Mouse (Mus musculus) hematopoietic stem cell, adult 5-6 weeks (primary cell): ENCODE data around the gene Papln. TPM values are rescaled to one million over a fixed set of nuclear protein-coding genes. Genes with fewer than 3 reads are reported as not detected.

ENCODE experiments used
- ATAC-seq, 2 experiments: fragments of 125-278 bp in 1 of 2; replicated peaks in 1 of 2; 2 replicates each; pipeline ENCODE4 v1.8.0; 2016 to 2017; ENCODE audit warnings: inconsistent platforms in 2 of 2, mild to moderate bottlenecking in 2 of 2, moderate number of reproducible peaks in 2 of 2, low read depth in 1 of 2, moderate TSS enrichment in 1 of 2; ENCODE audit not compliant: low FRiP score in 2 of 2, poor library complexity in 2 of 2, severe bottlenecking in 2 of 2, insufficient read depth in 1 of 2, low TSS enrichment in 1 of 2
- total RNA-seq: library from RNA; stranded (forward); fragments of 172-1452, 232-1000 nt; gene quantifications from 2 replicates; pipeline ENCODE4 v1.2.3, GENCODE M21; 2017

Gene Papln
- not detected in 2 replicates for total RNA-seq

- no peak; a peak in 1 of 4 replicates for ATAC-seq
Observed at GRCm38 (mm10) chr12:83763311-83764043, at the start of gene Papln. TSS of gene Papln (plus strand) at chr12:83763634.

DNA sequence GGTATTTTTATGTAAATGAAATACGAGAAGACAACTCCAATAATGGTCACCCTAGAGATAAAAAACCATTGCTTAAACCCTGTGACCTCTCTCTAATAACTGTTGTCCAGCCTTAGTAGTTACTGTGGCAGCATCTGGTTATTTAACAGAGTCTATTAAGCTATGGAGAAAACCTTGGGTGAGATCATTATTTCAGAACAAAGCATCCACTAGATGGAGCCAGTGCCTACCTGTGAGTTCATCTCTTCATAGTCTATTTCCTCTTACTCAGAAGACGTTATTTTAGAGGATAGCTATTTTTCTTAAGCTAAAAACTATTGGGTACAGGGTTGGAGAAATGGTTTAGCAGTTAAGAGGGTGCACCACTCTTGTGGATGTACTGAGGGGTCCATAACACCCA is 49.7 kb upstream of the Papln start:
- peak in 1 of 2 experiments; percentile 59; a peak in 1 of 4 replicates for ATAC-seq

GRCm38 (mm10) chr12:83716416-83717184 is 46.8 kb upstream of the Papln start:
- ATAC-seq = no peak

- no peak for ATAC-seq
Observed at GRCm38 (mm10) chr12:83719431-83719830, 44.0 kb upstream of the Papln start.

DNA sequence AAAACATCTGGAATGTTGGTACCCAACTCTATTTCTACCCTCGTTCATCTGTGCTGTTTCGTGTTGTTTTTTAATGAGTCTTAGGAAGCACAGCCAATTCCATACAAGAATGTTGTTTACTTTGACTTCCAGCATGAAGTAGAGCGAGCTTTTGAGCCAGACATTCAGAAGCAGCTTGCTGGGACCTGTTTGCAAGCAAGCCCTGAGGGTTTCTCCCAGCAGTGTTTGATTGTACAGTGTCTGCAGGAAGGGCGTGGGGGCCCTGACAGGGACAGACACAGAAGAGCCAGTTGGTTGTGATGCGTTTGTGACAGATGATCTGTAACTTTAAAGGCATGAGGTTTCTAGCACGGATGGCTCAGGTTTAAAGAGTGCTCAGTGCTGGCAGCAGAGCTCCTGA is 42.2 kb upstream of the Papln start:
- no peak for ATAC-seq

- no peak for ATAC-seq
Observed at GRCm38 (mm10) chr12:83723037-83723436, 40.4 kb upstream of the Papln start.

GRCm38 (mm10) chr12:83726510-83727308 is 36.7 kb upstream of the Papln start:
- ATAC-seq = no peak

DNA sequence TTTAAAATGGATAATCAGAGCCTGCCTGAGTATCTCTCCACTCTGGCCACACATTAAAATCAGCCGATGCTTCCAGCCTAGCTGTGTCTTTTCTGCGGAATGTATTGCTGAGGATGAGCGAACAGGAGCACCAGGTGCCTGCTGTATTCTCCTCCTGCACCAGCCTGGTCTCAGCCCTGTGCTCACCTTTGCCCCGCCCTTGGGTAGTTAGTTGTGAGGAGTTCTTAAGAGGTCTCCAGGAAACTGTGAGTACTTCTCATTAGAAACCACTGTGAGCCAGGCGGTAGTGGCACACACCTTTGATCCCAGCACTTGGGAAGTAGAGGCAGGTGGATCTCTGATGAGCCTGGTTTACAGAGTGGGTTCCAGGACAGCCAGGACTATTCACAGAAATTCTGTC is 31.2 kb upstream of the Papln start:
- no peak for ATAC-seq

GRCm38 (mm10) chr12:83734047-83734446 is 29.4 kb upstream of the Papln start:
- ATAC-seq = no peak

GRCm38 (mm10) chr12:83736236-83736635 is 27.2 kb upstream of the Papln start:
- ATAC-seq = no peak

DNA sequence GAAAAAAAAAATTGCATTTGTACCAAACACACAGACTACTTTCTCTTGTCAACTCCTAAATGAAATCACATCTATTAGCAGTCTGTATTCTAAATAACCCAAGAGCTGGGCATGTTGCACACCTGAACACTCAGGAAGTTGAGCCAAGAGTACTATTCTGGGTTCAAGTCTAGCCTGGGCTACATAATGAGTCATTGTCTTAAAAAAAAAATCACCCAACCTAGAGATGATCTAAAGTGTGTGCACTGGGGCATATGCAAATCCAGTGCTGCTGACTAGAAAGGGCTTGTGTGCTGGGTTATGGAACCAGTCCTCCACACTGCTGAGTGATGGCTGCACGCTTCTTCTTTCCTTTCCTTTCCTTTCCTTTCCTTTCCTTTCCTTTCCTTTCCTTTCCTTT is 24.8 kb upstream of the Papln start:
- ATAC-seq = no peak

- ATAC-seq = no peak
Observed at GRCm38 (mm10) chr12:83741722-83742121, 21.7 kb upstream of the Papln start.

- ATAC-seq = no peak
Observed at GRCm38 (mm10) chr12:83742834-83743233, 20.6 kb upstream of the Papln start.

GRCm38 (mm10) chr12:83743712-83744111 is 19.7 kb upstream of the Papln start:
- ATAC-seq = no peak

DNA sequence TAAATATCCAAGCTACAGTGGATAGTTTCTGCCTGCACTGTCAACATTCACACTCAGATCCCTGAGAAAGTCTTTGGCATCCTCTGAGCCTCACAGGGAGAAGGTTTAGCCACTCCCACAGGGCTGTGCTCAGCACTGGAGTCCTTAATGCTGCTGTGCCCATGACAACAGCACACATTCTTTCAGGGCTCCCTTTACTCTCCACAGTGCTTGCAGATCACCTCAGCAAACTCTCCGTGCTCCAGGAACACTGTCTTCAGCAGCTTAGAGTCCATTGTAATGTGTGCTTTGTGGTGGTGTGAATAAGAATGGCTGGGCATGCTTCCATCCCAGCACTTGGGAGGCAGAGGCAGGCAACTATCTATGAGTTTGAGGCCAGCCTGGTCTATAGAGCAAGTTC is 14.2 kb upstream of the Papln start:
- ATAC-seq = no peak

DNA sequence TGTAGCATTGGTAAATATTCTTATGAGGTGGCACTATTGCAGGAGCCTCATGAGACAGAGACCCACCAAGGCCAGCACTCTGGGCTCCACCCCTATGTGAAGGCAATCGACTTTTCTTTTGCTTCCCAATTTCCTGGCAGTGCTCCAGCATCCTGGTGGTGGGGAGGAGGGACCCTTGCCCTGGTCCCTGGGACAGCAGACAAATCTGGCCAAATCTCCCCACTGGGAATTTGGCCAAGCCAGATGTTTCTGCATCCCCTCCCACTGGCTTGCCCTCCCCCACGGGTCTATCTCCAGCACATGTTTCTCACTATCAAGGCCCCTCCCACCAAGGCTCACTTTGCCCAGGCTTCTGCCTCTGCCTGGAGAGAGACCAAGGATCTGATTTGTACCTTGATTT is 10.9 kb upstream of the Papln start:
- no peak for ATAC-seq

- ATAC-seq = no peak
Observed at GRCm38 (mm10) chr12:83758735-83759134, 4.7 kb upstream of the Papln start.

DNA sequence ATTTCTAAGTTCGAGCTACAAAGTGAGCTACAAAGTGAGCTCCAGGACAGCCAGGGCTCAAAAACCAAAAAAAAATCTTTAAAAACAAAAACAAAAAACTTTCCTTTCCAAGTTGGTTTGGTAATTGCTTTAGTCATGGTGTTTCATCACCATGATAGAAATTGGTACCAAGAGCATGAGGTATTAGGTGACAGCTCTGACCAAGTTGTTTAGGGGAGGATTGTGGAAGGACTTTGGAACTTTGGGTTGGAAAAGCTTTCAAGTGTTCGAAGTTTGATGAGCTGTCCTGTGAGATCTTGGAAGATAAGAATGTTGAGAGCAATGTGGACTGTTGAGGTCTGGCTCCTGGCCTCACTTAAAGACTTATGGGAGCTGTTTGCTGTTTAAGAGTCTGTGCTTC is 3.2 kb upstream of the Papln start:
- no peak for ATAC-seq
